Mouse (Mus musculus) macrophage (primary cell): ENCODE results near the gene Foxp1. TPM values are rescaled to one million over a fixed set of nuclear protein-coding genes. Genes with fewer than 3 reads are reported as not detected.

Source experiments
- H3K27ac ChIP-seq: fragments of 350-480 bp; formaldehyde crosslinking; 2 replicates; pipeline ENCODE4 v1.9.0; 2021
- H3K36me3 ChIP-seq: fragments of 350-480 bp; formaldehyde crosslinking; 2 replicates; pipeline ENCODE4 v1.9.0; 2021; ENCODE audit errors: inconsistent target
- H3K4me3 ChIP-seq: fragments of 350-480 bp; formaldehyde crosslinking; 2 replicates; pipeline ENCODE4 v1.9.0; 2021; ENCODE audit errors: inconsistent target
- H3K79me2 ChIP-seq: fragments of 350-480 bp; formaldehyde crosslinking; 2 replicates; pipeline ENCODE4 v1.9.0; 2021; ENCODE audit errors: inconsistent target
- WGBS: methylation state at CpG from one replicate; pipeline ENCODE4 v1.1.7; 2026; ENCODE audit warnings: inconsistent platforms; ENCODE audit not compliant: missing documents; 5-methylcytosine and 5-hydroxymethylcytosine counted together
- polyA plus RNA-seq: library from polyadenylated mRNA; stranded (reverse); fragments of 250-400 nt; gene quantifications from 3 replicates; pipeline ENCODE4 v1.2.4, GENCODE M21; 2018; ENCODE audit warnings: inconsistent platforms

Gene Foxp1
- polyA plus RNA-seq, 1 experiment from 2014 or later = 38.9 TPM

DNA sequence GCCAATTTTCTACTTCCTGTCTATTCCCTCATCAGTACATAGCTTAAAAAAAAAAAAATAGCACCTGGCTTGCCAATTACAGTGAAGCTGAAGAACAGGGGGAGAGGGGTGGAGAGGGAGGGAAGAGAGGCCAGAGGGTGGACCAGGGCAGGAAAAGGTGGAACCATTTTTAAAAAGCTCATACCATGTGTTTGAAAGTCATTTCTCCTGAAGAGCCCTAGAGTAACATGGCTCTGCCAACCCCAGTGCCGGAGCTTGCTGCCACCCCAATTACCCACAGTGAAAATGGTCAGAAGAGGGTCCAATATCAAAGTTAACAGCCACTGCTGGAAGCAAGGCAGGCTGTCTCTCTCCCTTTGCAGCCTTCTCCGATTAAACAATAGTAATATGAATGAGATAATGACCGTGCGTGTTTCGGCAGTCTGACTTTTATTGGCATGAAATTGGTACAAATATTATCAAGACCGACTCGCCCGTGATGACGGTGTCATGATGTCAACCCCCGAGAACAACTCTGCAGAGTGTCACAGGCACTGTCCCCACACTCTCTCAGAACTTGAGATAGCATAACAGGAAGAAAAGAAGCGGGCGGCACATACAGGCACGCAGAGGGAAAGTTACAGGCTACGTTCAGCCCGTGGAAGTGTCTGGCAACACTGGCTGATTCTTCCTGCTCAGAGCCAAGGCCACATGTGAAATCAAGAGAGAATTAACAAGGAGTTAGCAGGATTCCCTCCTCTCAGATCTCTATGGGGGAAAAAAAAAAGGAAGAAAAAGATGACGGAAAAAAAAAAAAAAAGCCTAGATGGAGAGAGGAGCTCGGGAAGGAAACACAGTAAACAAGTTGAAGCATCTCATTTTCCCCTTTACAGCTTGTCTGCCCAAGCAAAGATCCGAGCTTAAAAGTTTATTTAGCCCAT is 427.1 kb downstream of the Foxp1 start:
- Histone ChIP-seq H3K4me3 (peak overlapping the region; percentile 42), H3K79me2 (peaks cover 36% of the 10 kb centered on the region; the same call in 1 of the 2 replicates), H3K27ac (peak overlapping the region; percentile 39), H3K36me3 (no peaks in the 10 kb centered on the region)
- WGBS = 9% methylated on average over 18 of the region's 18 CpGs

DNA sequence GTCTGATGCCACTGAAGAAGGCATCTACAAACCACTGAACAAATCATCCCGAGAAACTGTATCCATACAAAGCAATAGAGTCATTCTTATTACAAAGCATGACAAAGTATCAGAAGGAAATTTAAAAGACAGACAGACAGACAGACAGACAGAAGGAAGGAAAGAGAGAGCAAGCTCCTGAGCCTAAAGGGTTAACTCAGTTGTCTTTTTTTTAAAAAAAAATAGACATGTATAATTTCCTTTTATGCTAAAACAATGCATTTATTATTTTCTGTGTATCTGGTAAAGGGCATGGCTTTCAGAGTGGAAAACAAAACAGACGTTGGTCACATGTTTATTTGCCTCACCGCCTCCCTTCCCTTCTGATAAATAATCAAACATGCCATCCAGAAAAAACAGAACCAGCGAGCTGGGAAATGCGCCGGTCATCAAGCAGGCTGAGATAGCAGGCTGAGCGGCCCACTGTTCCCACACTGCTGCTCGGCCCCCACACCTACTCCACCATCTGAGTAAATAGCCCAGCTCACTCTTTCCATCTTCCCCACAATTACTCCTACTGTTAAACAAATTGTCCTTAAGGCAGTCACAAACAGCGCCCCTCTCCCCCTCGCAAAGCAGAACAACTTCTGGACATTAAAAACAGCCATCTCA is 428.1 kb downstream of the Foxp1 start:
- Histone ChIP-seq H3K27ac (no peak overlapping the region), H3K79me2 (peaks cover 44% of the 10 kb centered on the region; the same call in 1 of the 2 replicates), H3K36me3 (no peaks in the 10 kb centered on the region), H3K4me3 (peak overlapping the region; percentile 42; the same call in 1 of the 2 replicates)
- WGBS = 49% methylated on average over 10 of the region's 10 CpGs

DNA sequence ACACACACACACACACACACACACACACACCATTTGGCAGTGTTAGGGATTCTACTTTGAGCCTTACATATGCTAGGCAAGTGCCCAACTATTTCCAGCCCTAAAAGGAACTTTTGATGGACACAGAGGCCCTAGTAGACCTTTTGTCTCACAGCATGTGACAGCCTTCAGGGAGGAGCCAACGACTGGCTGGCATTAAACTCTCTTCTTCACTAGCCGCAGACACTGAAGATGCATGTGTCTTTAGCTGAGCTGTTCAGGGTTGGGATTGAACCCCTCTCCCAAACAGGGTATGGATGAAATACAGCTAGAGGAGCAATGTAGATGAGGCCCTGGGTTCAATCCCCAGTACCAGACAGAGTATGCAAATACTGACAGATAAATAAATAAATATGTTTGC is 428.7 kb downstream of the Foxp1 start:
- Histone ChIP-seq H3K79me2 (peaks cover 47% of the 10 kb centered on the region; the same call in 1 of the 2 replicates), H3K4me3 (no peak overlapping the region), H3K27ac (no peak overlapping the region), H3K36me3 (no peaks in the 10 kb centered on the region)
- 73% methylated on average over 2 of the region's 2 CpGs for WGBS

DNA sequence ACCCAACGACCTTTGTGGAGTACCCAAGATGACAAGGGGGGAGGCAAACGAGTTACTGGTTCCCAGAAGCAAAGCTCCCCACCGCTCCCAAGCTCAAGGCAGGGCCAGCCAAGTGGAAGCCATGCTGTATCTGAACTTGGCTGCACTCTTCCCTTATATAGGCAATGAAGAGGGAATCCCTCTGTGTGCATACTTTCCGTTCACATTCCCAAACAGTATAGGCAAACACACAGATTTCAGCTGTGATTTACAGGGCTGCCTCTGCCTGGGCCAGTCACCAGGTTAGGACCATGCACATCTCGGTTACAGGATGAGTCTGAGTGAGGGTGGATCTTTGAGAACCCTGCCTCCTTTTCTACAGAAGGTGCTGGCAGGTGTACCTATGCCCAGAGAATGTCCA is 429.3 kb downstream of the Foxp1 start:
- Histone ChIP-seq H3K27ac (no peak overlapping the region), H3K79me2 (peaks cover 47% of the 10 kb centered on the region; the same call in 1 of the 2 replicates), H3K4me3 (no peak overlapping the region), H3K36me3 (no peaks in the 10 kb centered on the region)
- WGBS = 97% methylated on average over 5 of the region's 5 CpGs

DNA sequence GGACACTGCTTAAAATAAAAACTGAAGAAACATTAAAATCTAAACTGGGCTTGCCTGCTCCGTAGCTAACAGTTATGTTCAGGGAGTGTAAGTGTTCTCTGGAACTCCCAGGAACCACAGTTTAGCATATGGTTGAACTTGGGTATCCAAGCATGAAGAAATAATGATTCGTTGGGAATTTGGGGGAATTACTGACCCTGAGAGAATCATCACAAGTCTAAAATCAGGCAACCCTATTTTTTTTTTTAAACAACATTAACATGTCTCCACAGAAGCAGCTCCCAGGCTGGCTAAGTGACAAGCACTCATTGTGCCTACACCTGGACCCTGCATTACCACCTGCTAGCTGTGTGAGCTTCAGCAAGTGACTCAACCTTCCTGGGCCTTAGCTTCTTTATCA is 430.7 kb downstream of the Foxp1 start:
- Histone ChIP-seq H3K79me2 (peaks cover 47% of the 10 kb centered on the region; the same call in 1 of the 2 replicates), H3K36me3 (no peaks in the 10 kb centered on the region), H3K4me3 (no peak overlapping the region), H3K27ac (no peak overlapping the region)
- 92% methylated on average over 2 of the region's 2 CpGs for WGBS

DNA sequence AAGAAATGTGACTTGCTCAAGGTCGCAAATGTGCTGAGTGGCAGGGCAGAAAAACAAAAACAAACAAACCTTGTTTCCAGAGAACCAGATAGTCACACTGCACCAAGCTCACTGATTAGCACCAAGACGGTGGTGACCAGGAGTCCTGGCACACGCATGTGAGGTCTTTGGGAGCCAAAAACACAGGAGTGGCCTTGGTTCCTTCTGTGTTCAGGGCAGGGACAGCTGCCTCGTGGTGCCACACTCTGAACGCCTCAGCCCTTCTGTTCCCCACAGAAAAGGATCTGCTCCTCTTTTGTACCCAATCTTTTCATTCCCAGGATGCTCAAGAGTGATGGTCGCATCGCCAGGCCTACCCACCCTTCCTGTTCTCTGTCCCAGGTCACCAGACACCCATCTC is 434.9 kb downstream of the Foxp1 start:
- 98% methylated on average over 7 of the region's 7 CpGs for WGBS
- Histone ChIP-seq H3K4me3 (no peak overlapping the region), H3K36me3 (no peaks in the 10 kb centered on the region), H3K27ac (no peak overlapping the region), H3K79me2 (peaks cover 27% of the 10 kb centered on the region; the same call in 1 of the 2 replicates)

DNA sequence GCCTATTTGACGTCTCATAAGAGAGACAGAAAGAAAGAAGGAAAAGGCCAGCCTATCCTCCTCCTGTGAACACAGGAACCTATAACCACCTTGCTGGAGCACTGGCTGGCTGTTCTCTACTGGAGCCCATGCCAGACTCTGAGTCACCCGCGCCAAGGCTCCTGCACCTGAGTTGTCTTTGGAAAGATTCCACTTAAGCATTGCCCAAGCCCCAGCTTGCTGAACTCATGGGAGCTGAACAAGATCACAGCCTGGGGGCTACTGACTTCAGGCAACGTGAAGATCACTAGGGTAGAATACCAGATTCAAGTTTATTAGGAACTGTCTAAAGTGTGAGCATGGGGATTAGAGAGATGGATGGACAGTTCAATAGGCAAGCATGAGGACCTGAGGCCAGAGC is 437.6 kb downstream of the Foxp1 start:
- H3K79me2 ChIP-seq = peaks cover 9% of the 10 kb centered on the region; the same call in 1 of the 2 replicates
- no peak overlapping the region for H3K4me3 ChIP-seq
- no peak overlapping the region for H3K27ac ChIP-seq
- WGBS = 92% methylated on average over 4 of the region's 4 CpGs
- no peaks in the 10 kb centered on the region for H3K36me3 ChIP-seq

DNA sequence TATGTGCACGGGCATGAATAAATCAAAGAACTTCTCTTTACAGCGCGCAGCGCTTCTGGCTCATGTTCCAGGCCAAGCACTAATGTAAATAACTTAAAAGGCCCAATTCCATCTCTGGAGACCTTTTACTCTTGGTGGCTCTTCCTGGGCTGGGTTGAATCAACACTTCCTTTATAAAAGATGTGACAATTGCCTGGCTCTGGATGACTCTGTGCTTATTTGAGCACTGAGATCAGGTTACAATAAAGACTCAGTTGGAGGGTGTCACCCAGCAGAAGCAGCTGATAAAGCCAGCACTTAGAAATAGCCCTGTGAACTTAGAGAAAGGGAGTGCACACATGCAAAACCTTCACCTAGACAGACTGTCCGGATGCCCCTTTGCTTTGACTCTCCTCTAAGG is 441.3 kb downstream of the Foxp1 start:
- Histone ChIP-seq H3K36me3 (peaks cover 2% of the 10 kb centered on the region; the same call in 1 of the 2 replicates), H3K79me2 (no peaks in the 10 kb centered on the region; the same call in 1 of the 2 replicates), H3K4me3 (no peak overlapping the region), H3K27ac (no peak overlapping the region)
- WGBS = 74% methylated on average over 4 of the region's 5 CpGs

DNA sequence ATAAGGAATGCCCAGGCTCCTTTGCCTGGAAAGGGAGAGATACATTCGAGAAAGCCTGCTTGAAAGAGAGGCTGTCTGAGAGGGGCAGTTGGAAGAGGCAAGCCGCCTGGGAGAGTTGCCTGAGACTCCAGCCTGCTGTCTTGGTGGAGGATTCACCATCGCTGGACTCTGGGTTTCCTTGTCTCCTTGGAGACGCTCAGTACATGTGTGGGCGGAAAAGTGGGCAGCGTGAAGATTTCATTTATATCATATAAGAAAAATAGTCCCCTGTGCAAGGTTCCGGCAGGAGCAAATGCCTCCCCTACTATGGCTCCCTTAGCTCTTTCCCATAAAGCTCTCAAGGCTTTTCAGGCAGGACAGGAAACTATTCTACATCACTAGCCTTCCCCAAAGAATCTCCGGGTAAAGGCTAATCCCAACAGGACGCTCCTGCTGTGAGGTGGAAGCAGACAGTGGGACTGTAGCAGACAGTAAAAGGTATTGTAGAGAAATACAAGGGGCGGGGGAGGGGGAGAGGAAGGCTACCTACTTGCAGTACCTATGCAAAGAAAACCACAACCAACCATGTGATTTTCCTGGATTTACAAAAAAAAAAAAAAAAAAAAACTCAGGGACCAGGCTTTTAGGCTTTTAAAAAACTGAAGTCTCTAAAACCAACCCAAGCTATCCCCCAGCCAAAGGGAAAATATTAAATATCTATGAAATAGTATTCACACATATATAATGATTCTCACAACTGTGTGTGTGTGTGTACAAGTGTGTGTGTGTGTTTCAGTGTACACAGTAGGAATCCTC is 443.3 kb downstream of the Foxp1 start:
- Histone ChIP-seq H3K79me2 (no peaks in the 10 kb centered on the region; the same call in 1 of the 2 replicates), H3K4me3 (no peak overlapping the region), H3K36me3 (peaks cover 23% of the 10 kb centered on the region), H3K27ac (no peak overlapping the region)
- 94% methylated on average over 9 of the region's 10 CpGs for WGBS

DNA sequence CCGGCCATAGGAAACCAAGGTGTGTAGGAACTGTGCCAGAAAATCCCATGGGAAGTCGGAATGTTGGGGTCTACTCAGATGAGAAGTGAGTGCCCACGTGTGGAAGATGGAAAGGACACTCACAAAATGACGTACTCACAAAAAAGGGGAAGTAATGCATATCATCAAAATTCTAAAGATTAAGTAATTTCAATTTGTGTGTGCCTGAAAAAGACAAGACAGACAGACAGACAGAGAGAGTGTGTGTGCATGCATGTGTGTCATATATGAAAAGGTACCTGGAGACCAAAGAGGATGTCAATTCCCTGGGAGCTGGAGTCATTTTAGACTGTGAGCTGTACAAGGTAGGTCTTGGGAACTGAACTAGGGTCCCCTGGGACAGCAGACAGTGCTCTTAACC is 444.4 kb downstream of the Foxp1 start:
- Histone ChIP-seq H3K79me2 (no peaks in the 10 kb centered on the region), H3K4me3 (no peak overlapping the region), H3K27ac (no peak overlapping the region), H3K36me3 (peaks cover 23% of the 10 kb centered on the region)
- WGBS = 62% methylated on average over 4 of the region's 4 CpGs

DNA sequence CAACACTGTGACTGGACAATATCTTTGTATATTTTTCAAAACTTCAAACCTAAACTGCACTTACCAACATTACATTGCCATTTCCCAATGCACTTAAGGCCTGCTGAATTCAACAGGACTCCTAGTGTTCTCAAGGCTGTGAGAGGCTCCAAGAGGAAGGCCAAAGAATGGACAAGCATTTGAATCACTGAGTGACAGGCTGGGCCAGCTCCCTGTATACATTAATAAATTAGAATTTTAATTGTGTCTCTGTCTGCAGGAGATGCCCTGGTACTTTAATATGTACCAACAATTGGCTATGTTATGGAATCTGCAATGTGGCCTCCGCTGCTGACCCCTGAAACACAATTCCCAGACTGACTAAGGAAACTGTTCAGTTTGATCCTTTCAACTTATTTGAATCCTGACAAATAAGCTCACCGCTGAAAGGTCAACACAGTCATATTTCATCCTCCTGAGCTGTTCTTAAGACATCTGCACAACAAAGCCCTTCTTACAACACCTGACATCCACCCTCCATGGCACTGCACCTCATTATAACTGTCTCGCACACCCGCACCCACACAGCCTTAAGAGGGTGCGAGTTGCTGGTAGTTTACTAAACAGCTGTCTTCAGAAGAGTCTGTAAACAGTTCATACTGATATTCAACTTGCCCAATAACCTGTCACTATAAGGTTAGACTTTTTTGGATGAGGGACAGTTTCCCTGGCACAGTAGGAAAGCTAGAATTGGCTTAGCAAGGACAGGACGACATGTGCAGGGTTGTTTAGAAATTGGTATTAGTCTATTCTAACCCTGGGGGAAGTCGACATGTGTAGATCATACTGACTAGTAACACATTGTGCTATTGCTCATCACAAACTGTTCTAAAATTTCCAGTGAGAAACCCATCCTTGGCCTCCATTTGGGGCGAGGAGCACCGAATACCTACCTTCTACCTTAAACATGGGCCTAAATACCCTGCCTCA is 448.9 kb downstream of the Foxp1 start:
- H3K36me3 ChIP-seq = peaks cover 23% of the 10 kb centered on the region
- no peak overlapping the region for H3K4me3 ChIP-seq
- WGBS = 95% methylated on average over 9 of the region's 9 CpGs
- H3K79me2 ChIP-seq = no peaks in the 10 kb centered on the region
- no peak overlapping the region for H3K27ac ChIP-seq

DNA sequence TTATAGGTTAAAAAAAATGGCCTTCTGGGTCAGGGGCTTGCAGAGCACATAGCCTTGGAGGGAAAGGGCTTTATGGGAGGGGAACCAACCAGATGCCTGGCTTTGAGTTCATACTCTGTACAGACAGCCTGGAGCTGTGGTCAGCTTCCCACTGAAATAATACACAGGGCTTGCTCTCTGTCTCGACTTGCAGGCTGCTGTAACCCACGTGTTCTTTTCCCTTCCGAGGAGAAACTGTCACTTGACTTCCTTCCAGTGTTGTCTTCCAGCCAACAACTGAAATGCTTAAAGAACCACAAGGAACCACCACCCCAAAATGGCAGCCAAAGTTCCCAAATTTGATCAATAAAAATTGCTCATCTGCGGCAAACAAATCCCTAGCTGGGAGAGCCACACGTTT is 451.8 kb downstream of the Foxp1 start:
- Histone ChIP-seq H3K79me2 (no peaks in the 10 kb centered on the region), H3K27ac (no peak overlapping the region), H3K36me3 (peaks cover 15% of the 10 kb centered on the region), H3K4me3 (no peak overlapping the region)
- WGBS = 44% methylated on average over 5 of the region's 5 CpGs

DNA sequence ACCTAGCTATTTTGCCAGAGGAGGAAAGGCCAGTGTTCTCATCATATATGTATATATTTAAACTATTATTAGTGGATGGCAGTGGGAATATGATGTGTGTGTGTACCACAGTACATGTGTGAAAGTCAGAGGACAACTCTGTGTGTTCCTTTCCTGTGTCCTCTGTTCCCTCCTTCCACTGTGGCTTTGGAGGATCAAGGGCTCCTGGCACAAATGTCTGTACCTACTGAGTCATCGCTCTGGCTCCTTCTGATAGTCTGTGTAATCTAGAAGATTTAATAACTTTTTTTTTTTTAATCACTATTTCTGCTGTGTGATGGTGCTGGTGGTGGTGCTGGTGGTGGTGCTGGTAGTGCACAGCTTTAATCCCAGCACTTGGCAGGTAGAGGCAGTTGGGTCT is 452.8 kb downstream of the Foxp1 start:
- H3K27ac ChIP-seq = no peak overlapping the region
- no peaks in the 10 kb centered on the region for H3K79me2 ChIP-seq
- WGBS = 91% methylated on average over 1 of the region's 1 CpGs
- H3K36me3 ChIP-seq = peaks cover 5% of the 10 kb centered on the region; the same call in 1 of the 2 replicates
- H3K4me3 ChIP-seq = no peak overlapping the region
